Mouse (Mus musculus) megakaryocyte, adult 5-6 weeks (primary cell): ENCODE data around the gene Psd4. TPM values are rescaled to one million over a fixed set of nuclear protein-coding genes. Genes with fewer than 3 reads are reported as not detected.

Source experiments
- ATAC-seq: 2 replicates; pipeline ENCODE4 v1.8.0; 2016; ENCODE audit warnings: mild to moderate bottlenecking, inconsistent platforms; ENCODE audit not compliant: poor library complexity, severe bottlenecking
- total RNA-seq, 2 experiments: library from RNA; stranded (forward) in 1 of 2; stranded (reverse) in 1 of 2; fragments of 153-499, 151-499 nt in 1 of 2; fragments of 221-1000, 200-1000 nt in 1 of 2; gene quantifications; 2 replicates each; pipeline versions ENCODE4 v1.2.3 to v1.2.4; 2015 to 2017

Psd4 gene
- total RNA-seq, 2 experiments from 2014 or later, result 32.2 to 71.7 TPM

DNA sequence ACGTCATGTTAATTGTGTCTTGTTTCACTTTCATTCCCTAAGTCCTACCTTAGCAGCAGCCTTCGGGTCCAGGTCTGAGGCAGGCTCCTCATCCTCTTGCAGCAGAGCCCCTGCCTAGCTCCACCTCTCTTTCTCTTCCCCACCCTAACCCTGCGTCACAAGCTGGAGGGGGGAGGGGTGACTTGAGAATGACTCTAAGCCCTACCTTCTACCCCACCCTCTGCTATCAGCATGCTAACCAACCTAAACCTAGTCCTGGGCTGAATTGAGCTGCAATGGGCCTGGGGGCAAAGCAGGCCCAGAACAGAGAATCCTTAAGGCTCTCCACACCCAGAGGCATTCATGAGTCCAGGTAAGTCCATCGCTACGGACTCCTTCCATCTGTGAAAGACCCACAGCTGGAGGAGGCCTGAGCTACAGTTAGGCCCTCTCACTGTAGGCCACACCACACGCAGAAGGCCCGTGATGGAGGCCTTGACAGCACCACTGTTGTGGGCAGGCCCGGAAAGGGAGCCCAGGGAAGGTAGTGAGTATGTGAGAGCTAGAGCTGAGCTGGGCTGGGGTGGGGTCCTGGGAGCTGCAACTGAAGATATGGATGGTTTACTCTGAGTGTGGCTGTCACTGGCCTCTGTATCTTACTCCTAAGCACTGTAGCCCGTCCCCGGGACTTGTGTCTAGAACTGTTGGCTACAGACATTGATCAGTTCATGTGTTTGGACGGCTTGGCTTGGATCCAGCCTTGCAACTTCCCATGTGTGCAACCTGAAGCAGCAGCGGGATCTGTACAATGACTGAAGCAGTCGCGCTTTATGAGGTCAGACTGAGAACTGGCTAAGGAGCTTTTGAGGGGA is 18.0 kb downstream of the Psd4 start:
- ATAC-seq, result peak; percentile 65

- ATAC-seq, result peak; percentile 55
Observed at GRCm38 (mm10) chr2:24386158-24386963, 19.0 kb downstream of the Psd4 start.

DNA sequence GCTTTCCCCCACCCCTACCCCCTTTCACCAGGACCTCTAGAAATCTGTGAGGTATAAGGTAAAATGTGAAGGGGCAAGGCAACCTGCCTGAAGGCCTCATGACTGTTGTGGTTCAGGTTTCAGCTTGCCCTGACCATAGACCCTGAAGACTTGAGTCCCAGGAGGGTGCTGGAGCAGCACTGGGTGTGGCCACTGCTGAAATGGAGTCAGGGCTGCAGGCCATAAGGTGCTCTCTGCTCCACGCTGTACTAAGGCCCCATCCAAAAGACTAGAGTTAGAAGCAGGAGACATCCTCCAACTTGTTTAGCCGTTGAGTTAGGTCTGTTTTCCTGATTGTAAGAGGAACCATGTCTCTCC is 19.6 kb downstream of the Psd4 start:
- no peak for ATAC-seq

DNA sequence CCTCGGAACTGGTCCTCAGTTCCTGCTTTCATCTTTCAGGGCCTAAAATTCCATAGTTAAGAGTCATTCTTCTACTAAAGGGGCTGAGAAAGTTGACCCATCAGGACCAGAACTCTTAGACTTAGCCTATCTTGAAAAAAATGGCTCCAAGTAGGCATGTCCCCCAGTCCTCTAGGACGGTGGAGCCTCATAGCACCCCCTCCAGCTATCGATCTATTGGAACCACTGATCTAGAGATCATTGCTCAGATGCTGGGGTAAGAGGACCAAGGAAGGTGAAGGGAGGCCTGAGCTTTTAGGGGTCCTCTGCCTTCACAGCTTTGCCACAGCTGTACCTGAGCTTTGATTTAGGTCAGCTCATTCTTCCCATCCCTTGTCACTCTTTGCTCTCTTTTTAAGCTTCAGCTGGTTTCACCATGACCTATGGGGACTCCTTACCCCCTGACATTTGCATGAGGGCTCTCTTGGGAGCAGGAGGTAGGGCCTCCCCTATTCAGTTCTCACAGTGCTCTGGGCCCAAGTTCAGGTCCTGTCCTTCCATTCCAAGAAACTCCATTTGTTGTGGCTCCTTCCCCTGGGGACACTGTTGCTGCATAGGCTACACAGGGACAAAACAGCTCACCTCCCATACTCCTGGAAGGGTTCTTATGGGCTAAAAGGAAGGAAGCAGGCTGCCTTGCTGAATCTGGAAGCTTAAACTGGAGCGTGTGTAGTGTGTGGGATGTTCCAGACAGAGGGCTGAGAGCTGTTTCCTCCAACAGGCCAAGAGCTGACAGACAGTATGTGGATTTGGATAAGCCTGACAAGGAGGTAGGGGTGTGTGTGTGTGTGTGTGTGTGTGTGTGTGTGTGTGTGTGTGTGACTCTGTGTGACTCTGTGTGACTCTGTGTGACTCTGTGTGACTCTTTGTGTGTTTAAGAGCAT is 20.2 kb downstream of the Psd4 start:
- no peak for ATAC-seq

DNA sequence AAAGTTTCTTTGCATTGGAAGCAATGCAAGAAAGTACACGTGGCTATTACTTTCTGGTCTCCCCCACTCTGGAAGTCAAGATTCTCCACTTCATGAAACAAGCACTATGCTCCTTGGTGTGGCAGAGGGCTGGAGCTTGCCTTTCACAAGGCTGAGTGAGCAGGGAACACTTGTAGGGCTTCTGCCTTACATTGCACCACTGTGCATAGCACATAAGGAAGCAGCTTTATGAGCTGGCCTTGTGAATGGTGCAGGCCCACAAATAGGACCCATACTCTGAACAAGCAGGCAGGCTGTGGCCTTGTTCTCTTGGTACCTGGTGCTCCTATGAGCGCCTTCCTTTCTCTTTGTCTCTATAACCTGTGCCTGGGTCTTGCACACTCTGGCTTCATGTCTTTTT is 25.9 kb downstream of the Psd4 start:
- no peak for ATAC-seq

GRCm38 (mm10) chr2:24397115-24397514 is 29.7 kb downstream of the Psd4 start:
- ATAC-seq, result no peak

DNA sequence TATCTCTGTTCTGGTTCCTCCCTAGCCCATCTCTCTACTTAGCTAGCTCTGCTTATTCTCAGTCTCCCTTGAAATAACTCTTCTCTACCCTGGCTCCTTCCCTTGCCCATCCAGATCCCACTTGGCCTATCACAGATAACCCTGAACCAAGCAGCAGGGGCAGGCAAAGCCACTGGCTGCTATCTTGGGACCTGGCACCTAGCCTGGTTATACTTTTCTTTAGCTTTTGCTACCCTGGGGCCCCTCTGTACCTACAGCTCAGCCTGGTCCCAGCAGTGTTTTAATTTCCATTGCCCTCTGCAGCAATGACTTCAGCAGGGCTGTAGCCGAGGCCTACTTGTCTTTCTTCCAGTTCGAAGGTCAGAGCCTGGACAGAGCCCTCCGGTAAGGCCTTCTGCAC is 33.3 kb downstream of the Psd4 start:
- ATAC-seq, result no peak

- peak; percentile 79 for ATAC-seq
Observed at GRCm38 (mm10) chr2:24405345-24406012, 38.1 kb downstream of the Psd4 start.

- ATAC-seq, result no peak
Observed at GRCm38 (mm10) chr2:24407701-24408485, 40.5 kb downstream of the Psd4 start.

DNA sequence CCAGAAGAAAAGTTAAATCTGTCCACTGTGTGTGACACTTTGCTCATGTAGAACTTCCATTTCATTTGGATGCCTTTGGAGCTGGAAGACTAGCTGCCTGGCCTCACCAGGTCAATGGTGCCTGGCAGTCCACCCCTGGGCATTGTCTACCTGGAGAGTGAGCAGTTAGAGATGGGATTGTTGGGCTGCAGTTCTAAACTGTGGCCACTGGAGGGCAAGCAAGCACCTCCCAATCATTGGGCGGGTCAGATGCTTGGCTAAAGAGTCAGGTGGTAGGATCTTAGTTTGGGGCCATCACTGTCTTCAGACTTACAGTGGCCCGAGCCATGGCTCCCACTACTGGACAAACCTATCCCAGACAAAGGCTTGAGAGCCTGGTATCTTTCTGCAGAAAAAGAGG is 41.8 kb downstream of the Psd4 start:
- peak; percentile 82 for ATAC-seq

DNA sequence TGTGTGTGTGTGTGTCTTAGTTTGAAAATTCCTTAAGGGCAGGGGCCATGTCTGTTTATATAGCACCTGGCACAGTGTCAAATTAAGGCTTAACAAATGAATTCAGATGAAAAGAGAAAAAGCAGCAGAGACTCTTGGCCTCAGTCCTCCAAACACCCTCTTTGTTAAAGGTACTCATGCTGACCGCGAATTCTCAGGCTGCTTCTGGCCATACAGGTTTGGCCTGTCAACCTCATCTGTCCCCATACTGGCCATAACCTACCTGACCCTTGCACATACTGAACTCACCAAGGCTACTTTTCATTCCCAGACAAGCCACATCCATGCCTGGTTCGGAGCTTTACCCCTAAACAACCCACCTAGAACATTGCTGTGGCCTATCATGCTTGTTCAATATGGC is 45.8 kb downstream of the Psd4 start:
- no peak for ATAC-seq

DNA sequence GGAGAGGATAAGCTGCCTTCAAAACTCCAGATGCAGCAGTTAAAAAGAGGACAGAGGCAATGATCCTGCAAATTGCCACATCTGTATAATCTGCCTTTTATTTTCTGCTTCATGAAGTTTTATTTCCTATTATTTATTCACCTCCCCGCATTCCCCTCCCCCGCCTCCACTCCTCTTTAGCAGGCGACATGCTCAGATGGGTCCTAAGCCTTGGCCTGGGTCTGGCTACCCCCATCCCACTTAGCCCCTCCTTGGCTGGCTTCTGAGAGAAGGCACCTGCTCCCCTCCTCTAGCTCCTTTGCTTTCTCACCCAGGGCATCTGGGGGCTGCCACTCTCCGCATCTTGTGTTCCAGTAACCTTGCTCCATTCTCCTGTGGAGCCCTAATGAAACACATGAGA is 46.3 kb downstream of the Psd4 start:
- ATAC-seq, result no peak

- ATAC-seq, result no peak
Observed at GRCm38 (mm10) chr2:24416668-24417067, 49.3 kb downstream of the Psd4 start.

- no peak for ATAC-seq
Observed at GRCm38 (mm10) chr2:24417106-24417505, 49.7 kb downstream of the Psd4 start.

DNA sequence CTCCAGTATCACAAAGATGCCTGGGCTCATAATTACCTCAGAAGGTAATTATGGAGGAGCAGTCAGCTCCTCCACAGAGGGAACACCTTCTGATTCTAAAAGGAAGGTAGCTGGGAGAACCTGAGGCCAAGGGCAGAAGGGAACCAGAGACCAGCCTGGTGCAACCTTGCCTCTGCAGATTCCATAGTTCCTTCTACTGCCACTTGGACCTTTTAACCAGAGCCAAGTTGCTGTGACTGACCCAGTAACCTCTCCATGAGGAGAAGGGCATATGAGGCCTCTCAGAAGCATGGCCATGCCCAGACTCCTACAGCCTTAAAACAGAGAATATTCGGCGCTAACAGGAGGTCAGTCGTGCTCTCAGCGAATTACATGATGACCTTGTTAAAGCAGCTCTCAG is 50.2 kb downstream of the Psd4 start:
- no peak for ATAC-seq

DNA sequence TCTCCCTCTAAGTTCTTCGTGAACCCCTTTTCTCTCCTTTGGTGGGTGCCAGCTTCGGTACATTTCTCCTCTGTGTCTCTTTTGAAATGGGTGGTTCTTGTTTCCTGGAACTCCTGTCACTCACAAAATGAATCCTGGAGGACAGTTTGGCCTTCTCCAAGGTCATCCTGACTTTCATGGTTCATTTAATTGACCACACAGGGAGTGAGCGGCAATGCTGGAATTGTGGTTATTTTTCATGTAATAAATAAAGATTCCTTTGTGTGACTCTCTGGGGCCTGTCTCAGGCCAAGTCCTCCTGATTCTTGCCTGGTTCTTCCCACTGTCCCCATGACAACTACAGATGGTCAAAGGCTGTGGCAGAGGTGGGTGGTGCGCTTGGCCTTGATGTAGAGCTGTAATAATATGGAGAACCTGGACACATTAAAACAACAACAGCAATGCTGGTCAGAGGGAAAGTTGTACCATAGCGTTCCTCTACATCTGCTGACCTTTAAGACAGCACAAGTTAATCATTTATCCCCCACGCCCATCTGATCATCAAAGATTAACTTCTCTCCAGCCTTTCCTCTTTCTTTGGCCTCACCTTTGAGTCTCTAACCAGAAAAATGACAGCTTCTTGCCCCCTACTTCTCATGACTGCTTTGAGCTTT is 54.0 kb downstream of the Psd4 start:
- no peak for ATAC-seq

DNA sequence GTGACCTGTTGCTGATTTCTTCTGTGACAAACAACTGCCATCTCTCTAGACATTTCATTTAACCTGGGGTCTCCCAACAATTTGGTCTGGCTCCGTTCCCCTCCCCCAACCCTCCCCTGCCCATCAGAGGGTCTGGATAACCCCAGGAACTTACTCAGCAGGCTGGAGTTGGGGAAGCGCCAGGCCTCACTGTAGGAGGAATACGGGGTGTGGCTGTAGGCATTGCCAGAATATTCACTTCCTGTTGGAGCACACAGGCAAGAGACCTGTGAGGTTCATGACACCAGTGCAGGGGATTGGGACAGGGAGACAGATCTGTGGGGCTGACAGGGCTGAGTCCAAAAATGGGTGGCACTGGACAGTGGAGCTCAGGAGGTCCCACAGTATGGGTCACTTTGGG is 55.4 kb downstream of the Psd4 start:
- no peak for ATAC-seq

DNA sequence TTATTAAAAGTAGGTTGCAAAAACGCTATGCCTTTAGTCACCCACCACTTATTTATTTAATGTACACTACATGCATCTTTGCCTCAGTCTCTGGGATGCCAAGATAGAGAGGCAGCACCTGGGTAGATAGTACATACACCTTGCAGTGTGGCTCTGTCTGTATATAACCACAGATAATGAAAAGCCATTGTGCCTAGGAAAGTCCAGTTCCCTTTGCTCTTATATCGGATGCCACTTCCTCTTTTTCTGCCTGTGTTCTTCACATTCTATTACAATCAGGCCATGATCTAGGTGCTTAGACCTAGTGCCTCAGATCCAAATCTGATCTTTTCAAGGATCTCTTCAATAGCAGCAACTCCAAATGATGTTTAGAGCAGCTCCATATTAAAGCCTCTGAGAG is 58.2 kb downstream of the Psd4 start:
- ATAC-seq, result 0 out of 2 replicates have a peak, but pooled peaks have one; percentile 46
